Mouse (Mus musculus): Measurements from ENCODE around the gene Etv6.

DNA sequence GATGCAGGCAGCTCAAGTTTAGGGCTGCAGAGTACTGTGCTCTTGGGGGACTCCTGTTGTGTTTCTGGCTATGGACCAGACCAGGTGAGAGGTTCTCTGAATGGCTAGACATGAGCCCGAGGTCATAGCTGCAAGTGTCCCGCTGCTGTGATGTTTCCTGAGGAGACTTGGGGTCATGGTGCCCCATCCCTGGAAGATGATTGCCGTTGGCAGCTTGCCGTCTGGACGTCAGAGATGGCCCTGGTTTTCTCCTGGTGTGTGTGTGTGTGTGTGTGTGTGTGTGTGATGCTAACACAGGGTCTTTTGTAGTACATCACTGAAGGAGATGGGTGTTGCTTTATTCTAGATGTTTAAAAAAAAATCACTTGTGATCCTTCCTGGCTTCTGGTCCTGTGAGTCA, 58.6 kb downstream of the Etv6 start:
- no peak for TF ChIP-seq CTCF (IDR thresholded peaks at IDR 0.05; ENCODE audit: low read depth, low read length)
- TF ChIP-seq TAL1 (conservative IDR thresholded peaks at IDR 0.05; ENCODE audit: low read depth, low read length) = no peak
- TF ChIP-seq GATA1 (IDR thresholded peaks at IDR 0.05; ENCODE audit: borderline replicate concordance, low read length) = no peak
- TF ChIP-seq POLR2AphosphoS5 (IDR thresholded peaks at IDR 0.05; ENCODE audit: insufficient replicate concordance, low read depth, low read length) = no peak

All from G1E (cell line).